Mouse (Mus musculus) hindbrain, embryonic 14.5 days (tissue): Measurements from ENCODE around the gene Lrrc58. TPM values are rescaled to one million over a fixed set of nuclear protein-coding genes. Genes with fewer than 3 reads are reported as not detected.

Source experiments
- ATAC-seq: fragments of 200-750 bp; cut with Nextera tagmentation; 2 replicates; pipeline ENCODE4 v1.8.0; 2017; ENCODE audit warnings: moderate number of reproducible peaks, mild to moderate bottlenecking, moderate TSS enrichment, moderate library complexity; ENCODE audit not compliant: low FRiP score
- DNase-seq: peaks from one replicate; pipeline ENCODE4 v3.0.0-alpha.2; 2015; ENCODE audit warnings: low spot score
- H3K27ac ChIP-seq: fragments of 300-500 bp; sonication (generic); 2 replicates; pipeline ENCODE4 v1.5.1; 2014; ENCODE audit warnings: mild to moderate bottlenecking, moderate library complexity
- H3K27me3 ChIP-seq: fragments of 300-500 bp; sonication (generic); 2 replicates; pipeline ENCODE4 v1.6.1; 2014; ENCODE audit warnings: mild to moderate bottlenecking, low read length, mixed read lengths; ENCODE audit not compliant: control insufficient read depth, insufficient read depth
- H3K36me3 ChIP-seq: fragments of 300-500 bp; sonication (generic); replicated peaks from 2 replicates; pipeline ENCODE4 v1.6.1; 2014; ENCODE audit not compliant: control insufficient read depth, insufficient read depth
- H3K4me1 ChIP-seq: fragments of 300-500 bp; sonication (generic); replicated peaks from 2 replicates; pipeline ENCODE4 v1.6.1; 2014; ENCODE audit warnings: antibody characterized with exemption, low read length, mixed read lengths; ENCODE audit not compliant: control insufficient read depth, insufficient read depth
- H3K4me2 ChIP-seq: fragments of 300-500 bp; sonication (generic); replicated peaks from 2 replicates; pipeline ENCODE4 v1.6.1; 2014; ENCODE audit warnings: mild to moderate bottlenecking, moderate library complexity
- H3K4me3 ChIP-seq: fragments of 300-500 bp; sonication (generic); replicated peaks from 2 replicates; pipeline ENCODE4 v1.5.1; 2014; ENCODE audit warnings: mild to moderate bottlenecking, low read length
- H3K9ac ChIP-seq: fragments of 300-500 bp; sonication (generic); 2 replicates; pipeline ENCODE4 v1.6.1; 2014
- H3K9me3 ChIP-seq: fragments of 300-500 bp; sonication (generic); 2 replicates; pipeline ENCODE4 v1.6.1; 2016; ENCODE audit warnings: low read length; ENCODE audit not compliant: control insufficient read depth
- WGBS: fragments of 180-500 bp; shearing (Covaris S2); extraction: QIAGEN DNeasy Blood & Tissue Kit; methylation state at CpG from one replicate; pipeline ENCODE4 v1.1.7; 2014; 5-methylcytosine and 5-hydroxymethylcytosine counted together
- polyA plus RNA-seq: library from polyadenylated mRNA; unstranded; fragments of >200 nt; fragmentation: Nextera tagmentation; extraction: Ambion mirVana; gene quantifications from 2 replicates; pipeline ENCODE4 v1.2.1, GENCODE M21; 2014

Lrrc58 gene
- polyA plus RNA-seq, 1 experiment from 2014 or later: 57.1 TPM

DNA sequence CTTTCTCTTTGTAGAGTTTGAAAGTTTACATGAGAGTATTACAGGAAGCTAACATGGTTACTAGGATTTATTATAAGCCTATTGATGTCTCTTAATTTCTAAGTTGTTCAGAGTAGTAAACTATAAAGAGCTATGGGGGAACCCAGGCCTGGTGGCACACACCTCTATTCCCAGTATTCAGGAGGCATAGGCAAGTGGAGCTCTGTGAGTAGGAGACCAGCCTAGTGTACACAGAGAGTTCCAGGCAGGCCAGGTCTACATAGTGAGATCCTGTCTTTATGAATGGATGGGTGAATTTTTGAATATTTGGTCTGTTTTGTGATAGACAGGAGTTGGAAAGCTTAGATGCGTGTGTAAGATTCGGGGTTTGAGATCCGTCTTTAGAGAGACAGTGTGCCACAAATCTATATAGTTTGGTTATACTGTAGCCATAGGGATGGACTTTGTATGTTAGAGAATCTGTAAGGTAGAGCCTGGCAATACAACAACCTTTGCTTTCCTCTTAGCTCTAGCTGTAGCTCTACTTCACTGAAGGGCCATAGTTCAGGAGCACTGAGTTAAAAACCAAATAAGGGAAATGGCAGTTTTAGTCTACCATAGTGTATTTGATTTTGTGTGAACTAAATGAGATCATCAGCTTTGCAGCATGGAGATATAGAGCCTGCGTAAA lies 11.7 kb downstream of the Lrrc58 start:
- Histone ChIP-seq H3K9ac (no peak overlapping the region), H3K4me1 (0 out of 2 replicates have a peak, but pooled peaks cover 3% of the 10 kb centered on the region), H3K27me3 (no peaks in the 10 kb centered on the region), H3K4me2 (no peak overlapping the region), H3K36me3 (peaks cover 70% of the 10 kb centered on the region), H3K9me3 (no peaks in the 10 kb centered on the region), H3K4me3 (no peak overlapping the region), H3K27ac (no peak overlapping the region)
- DNase-seq (no peak), ATAC-seq (no peak)
- WGBS: 96% methylated on average over 4 of the region's 4 CpGs

DNA sequence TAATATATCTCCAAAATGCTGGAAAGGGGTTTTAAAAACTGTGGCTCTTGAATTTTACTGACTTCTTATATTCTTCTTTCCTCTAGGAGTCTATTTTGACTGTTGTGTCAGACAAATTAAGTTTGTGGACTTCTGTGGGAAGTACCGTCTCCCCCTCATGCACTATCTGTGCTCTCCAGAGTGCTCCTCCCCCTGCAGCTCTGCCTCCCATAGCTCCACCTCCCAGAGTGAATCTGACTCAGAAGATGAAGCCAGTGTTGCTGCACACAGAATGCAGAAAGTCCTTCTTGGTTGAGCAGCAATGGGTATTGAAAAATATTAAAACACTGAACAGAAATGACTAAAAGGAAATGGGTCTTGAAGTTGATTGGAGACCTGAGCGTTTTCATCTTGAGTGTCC lies 13.0 kb downstream of the Lrrc58 start:
- WGBS: 86% methylated on average over 2 of the region's 2 CpGs
- no peaks in the 10 kb centered on the region for H3K9me3 ChIP-seq
- 0 out of 2 replicates have a peak, but pooled peaks cover 3% of the 10 kb centered on the region for H3K4me1 ChIP-seq
- peaks cover 70% of the 10 kb centered on the region for H3K36me3 ChIP-seq
- H3K27ac ChIP-seq: no peak overlapping the region
- H3K27me3 ChIP-seq: no peaks in the 10 kb centered on the region
- H3K4me3 ChIP-seq: no peak overlapping the region
- no peak overlapping the region for H3K4me2 ChIP-seq
- H3K9ac ChIP-seq: no peak overlapping the region
- ATAC-seq (no peak), DNase-seq (no peak)

DNA sequence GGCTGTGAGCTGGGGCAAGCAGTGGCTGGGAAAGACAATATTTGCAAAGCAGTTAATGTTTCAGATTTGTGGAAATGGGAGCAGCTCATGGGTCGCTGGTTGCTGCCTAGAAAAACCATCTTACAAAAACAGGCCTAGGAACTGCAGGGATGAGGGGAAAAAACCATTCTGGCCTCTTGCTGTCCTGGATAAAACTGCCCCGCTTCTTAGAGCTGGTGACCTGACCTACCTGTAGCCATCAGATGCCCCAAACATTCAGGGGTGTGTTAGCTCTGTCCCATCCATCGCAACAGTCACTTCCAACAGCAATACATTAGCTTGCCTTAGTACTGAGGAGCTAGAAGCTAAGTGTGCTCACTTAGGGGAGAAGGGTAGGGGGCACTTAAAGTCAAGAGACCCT lies 20.8 kb downstream of the Lrrc58 start:
- Histone ChIP-seq H3K27me3 (no peaks in the 10 kb centered on the region), H3K4me1 (no peaks in the 10 kb centered on the region), H3K4me2 (no peak overlapping the region), H3K27ac (no peak overlapping the region), H3K4me3 (no peak overlapping the region), H3K36me3 (peaks cover 4% of the 10 kb centered on the region; the same call in 1 of the 2 replicates), H3K9ac (no peak overlapping the region), H3K9me3 (no peaks in the 10 kb centered on the region)
- no peak for ATAC-seq
- DNase-seq: no peak
- WGBS: 87% methylated on average over 3 of the region's 3 CpGs

GRCm38 (mm10) chr16:37892667-37893066 lies 24.5 kb downstream of the Lrrc58 start:
- DNase-seq (peak; percentile 38), ATAC-seq (0 out of 2 replicates have a peak, but pooled peaks have one; percentile 27)
- no peaks in the 10 kb centered on the region for H3K27me3 ChIP-seq
- H3K9me3 ChIP-seq: no peaks in the 10 kb centered on the region
- no peak overlapping the region for H3K4me3 ChIP-seq
- H3K36me3 ChIP-seq: no peaks in the 10 kb centered on the region
- H3K4me2 ChIP-seq: no peak overlapping the region
- WGBS: 31% methylated on average over 2 of the region's 2 CpGs
- no peak overlapping the region for H3K9ac ChIP-seq
- no peaks in the 10 kb centered on the region for H3K4me1 ChIP-seq
- no peak overlapping the region for H3K27ac ChIP-seq

DNA sequence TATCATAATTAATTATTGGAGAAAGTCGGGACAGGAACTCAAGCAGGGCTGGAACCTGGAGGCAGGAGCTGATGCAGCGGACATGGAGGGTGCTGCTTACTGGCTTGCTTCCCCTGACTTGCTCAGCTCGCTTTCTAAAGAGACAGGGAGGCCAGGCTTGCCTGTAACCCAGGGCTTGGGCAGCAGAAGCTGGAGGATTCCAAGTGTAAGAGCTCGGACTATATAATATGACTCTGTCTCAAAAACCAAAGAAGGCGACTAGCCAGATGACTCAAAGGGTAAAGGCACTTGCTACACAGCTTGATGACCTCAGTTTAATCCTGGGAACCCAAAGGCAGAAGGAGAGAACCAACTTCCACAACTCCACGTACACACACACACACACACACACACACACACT lies 25.2 kb downstream of the Lrrc58 start:
- no peaks in the 10 kb centered on the region for H3K4me1 ChIP-seq
- WGBS: 68% methylated on average over 6 of the region's 6 CpGs
- no peaks in the 10 kb centered on the region for H3K9me3 ChIP-seq
- no peak overlapping the region for H3K27ac ChIP-seq
- H3K4me3 ChIP-seq: no peak overlapping the region
- DNase-seq (no peak), ATAC-seq (no peak)
- no peaks in the 10 kb centered on the region for H3K27me3 ChIP-seq
- H3K36me3 ChIP-seq: no peaks in the 10 kb centered on the region
- no peak overlapping the region for H3K9ac ChIP-seq
- H3K4me2 ChIP-seq: no peak overlapping the region

DNA sequence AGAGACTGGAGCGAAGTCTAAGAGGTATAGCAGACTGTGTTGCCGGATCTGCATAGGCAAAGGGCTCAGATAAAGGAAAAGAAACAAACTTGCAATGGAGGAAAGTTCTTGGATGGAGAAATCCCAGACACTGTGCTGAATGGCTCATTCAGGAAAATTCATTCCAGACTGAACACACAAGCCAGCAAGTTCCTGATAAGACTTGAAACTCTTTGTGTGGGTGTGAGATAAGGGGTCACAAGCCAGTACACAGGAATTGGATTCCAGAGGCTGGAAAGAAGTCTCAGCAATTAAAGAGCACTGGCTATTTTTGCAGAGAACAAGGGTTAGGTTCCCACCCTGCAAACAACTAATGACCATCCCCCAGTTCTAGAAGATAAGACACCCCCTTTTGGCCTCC lies 25.8 kb downstream of the Lrrc58 start:
- ATAC-seq (no peak), DNase-seq (no peak)
- Histone ChIP-seq H3K9ac (no peak overlapping the region), H3K4me1 (no peaks in the 10 kb centered on the region), H3K36me3 (no peaks in the 10 kb centered on the region), H3K4me2 (no peak overlapping the region), H3K27ac (no peak overlapping the region), H3K9me3 (no peaks in the 10 kb centered on the region), H3K27me3 (no peaks in the 10 kb centered on the region), H3K4me3 (no peak overlapping the region)
- 91% methylated on average over 2 of the region's 2 CpGs for WGBS

DNA sequence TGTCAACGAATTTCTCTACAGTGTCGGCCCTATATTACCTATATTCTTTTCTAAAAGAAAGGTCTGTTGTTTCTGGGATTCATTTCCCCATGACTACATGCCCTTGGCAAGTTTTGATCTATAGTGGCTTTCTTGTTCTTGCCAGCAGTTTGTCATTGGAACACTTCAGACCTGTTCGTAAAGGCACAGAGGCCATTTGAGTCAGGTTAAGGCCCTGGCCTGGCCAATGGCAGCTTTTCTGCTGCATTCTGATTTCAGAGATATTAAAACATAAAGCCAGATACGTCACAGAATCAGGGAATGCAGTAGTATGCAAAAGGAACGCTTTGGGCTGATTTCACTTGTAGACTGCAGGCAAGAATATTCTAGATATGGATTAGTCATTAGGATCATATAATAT lies 30.6 kb downstream of the Lrrc58 start:
- ATAC-seq: no peak
- no peaks in the 10 kb centered on the region for H3K36me3 ChIP-seq
- no peaks in the 10 kb centered on the region for H3K9me3 ChIP-seq
- H3K27ac ChIP-seq: no peak overlapping the region
- H3K4me1 ChIP-seq: no peaks in the 10 kb centered on the region
- 81% methylated on average over 5 of the region's 5 CpGs for WGBS
- H3K4me3 ChIP-seq: no peak overlapping the region
- no peak overlapping the region for H3K4me2 ChIP-seq
- no peaks in the 10 kb centered on the region for H3K27me3 ChIP-seq
- no peak overlapping the region for H3K9ac ChIP-seq
- DNase-seq: no peak

- Histone ChIP-seq H3K27ac (no peak overlapping the region), H3K4me3 (no peak overlapping the region), H3K4me2 (no peak overlapping the region), H3K9me3 (no peaks in the 10 kb centered on the region), H3K9ac (no peak overlapping the region), H3K27me3 (no peaks in the 10 kb centered on the region), H3K4me1 (no peaks in the 10 kb centered on the region), H3K36me3 (no peaks in the 10 kb centered on the region)
- ATAC-seq (no peak), DNase-seq (no peak)
- 35% methylated on average over 2 of the region's 2 CpGs for WGBS
Measured at GRCm38 (mm10) chr16:37899357-37899756, 31.2 kb downstream of the Lrrc58 start.

- Histone ChIP-seq H3K9ac (no peak overlapping the region), H3K27ac (no peak overlapping the region), H3K27me3 (no peaks in the 10 kb centered on the region), H3K9me3 (no peaks in the 10 kb centered on the region), H3K36me3 (no peaks in the 10 kb centered on the region), H3K4me2 (no peak overlapping the region), H3K4me1 (no peaks in the 10 kb centered on the region), H3K4me3 (no peak overlapping the region)
- no peak for DNase-seq
- 45% methylated on average over 11 of the region's 11 CpGs for WGBS
- no peak for ATAC-seq
Measured at GRCm38 (mm10) chr16:37901318-37901717, 33.1 kb downstream of the Lrrc58 start.

- Histone ChIP-seq H3K4me2 (no peak overlapping the region), H3K4me1 (no peaks in the 10 kb centered on the region), H3K9me3 (no peaks in the 10 kb centered on the region), H3K36me3 (no peaks in the 10 kb centered on the region), H3K27ac (no peak overlapping the region), H3K4me3 (no peak overlapping the region), H3K9ac (no peak overlapping the region), H3K27me3 (no peaks in the 10 kb centered on the region)
- WGBS: 94% methylated on average over 3 of the region's 3 CpGs
- DNase-seq (no peak), ATAC-seq (no peak)
Measured at GRCm38 (mm10) chr16:37906456-37906855, 38.3 kb downstream of the Lrrc58 start.
